In the genomic region with DNA sequence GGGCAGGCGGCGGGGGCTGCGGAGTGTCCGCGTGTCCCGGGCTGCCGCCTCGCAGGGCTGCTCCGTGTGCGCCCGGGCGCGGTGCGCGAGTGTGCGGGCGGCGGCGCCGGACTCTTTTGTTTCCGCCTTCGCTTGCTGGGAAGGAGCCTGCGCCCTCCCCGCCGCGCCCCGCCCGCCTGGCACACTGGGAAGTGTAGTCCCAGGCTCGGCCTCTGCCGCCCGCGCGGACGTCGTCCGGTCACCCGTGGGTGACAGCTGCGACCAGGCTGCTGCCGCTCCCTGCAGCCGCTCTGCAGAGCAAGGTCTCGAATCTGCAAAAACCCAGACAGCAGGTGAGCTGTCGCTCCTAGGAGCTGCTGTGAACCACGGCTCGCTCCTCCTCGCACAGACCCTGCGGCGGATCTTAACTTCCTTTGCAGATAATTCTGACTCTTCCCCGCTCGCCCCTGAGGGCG, we compare ENCODE assay signal across 8 mouse cellular contexts. TPM values are rescaled to one million over a fixed set of nuclear protein-coding genes. Genes with fewer than 3 reads are reported as not detected.
DNase-seq lines count a peak whose midpoint lies in the region; ATAC-seq and TF ChIP-seq lines count a peak whose summit lies in the region.

A gene (minus strand): TSS at position 137 of the 455 bp plus-strand sequence.

- H3K4me2 ChIP-seq in forebrain, embryonic 11.5 days (ENCODE audit: low read depth, low read length, severe bottlenecking), result peak within 1 kb of the TSS; percentile 67
- peak within 1 kb of the TSS; percentile 81 for H3K4me2 ChIP-seq in heart, embryonic 15.5 days
- H3K4me2 ChIP-seq in liver, embryonic 15.5 days, result peak within 1 kb of the TSS; percentile 78
- H3K4me2 ChIP-seq in neural tube, embryonic 11.5 days (ENCODE audit: low read depth), result peak within 1 kb of the TSS; percentile 45
- peak within 1 kb of the TSS; percentile 80 for H3K4me2 ChIP-seq in stomach, embryonic 16.5 days (ENCODE audit: low read depth, low read length)

- H3K9ac ChIP-seq in forebrain, embryonic 11.5 days (ENCODE audit: low read length), result peak within 1 kb of the TSS; percentile 96
- H3K9ac ChIP-seq in heart, embryonic 15.5 days, result peak within 1 kb of the TSS; percentile 93
- H3K9ac ChIP-seq in liver, embryonic 15.5 days, result peak within 1 kb of the TSS; percentile 53
- peak within 1 kb of the TSS; percentile 89 for H3K9ac ChIP-seq in neural tube, embryonic 11.5 days (ENCODE audit: low read length)
- H3K9ac ChIP-seq in stomach, embryonic 16.5 days (ENCODE audit: low read length), result peak within 1 kb of the TSS; percentile 96

- H3K36me3 ChIP-seq in forebrain, embryonic 11.5 days (ENCODE audit: control insufficient read depth, insufficient read depth, low read length), result no peaks in the 10 kb centered on the region
- no peaks in the 10 kb centered on the region for H3K36me3 ChIP-seq in heart, embryonic 15.5 days
- H3K36me3 ChIP-seq in liver, embryonic 15.5 days (replicated peaks), result no peaks in the 10 kb centered on the region
- no peaks in the 10 kb centered on the region for H3K36me3 ChIP-seq in neural tube, embryonic 11.5 days (ENCODE audit: control insufficient read depth, insufficient read depth, low read length)
- no peaks in the 10 kb centered on the region for H3K36me3 ChIP-seq in stomach, embryonic 16.5 days (ENCODE audit: control insufficient read depth, insufficient read depth, low read length)

- TF ChIP-seq CTCF in brain, embryonic 14.5 days (IDR thresholded peaks at IDR 0.05; ENCODE audit: borderline replicate concordance, extremely low read depth, insufficient read depth, insufficient read length), result no peak

- H3K27me3 ChIP-seq in forebrain, embryonic 11.5 days (ENCODE audit: control insufficient read depth, insufficient read depth, low read length), result no peaks in the 10 kb centered on the region
- 0 out of 2 replicates have a peak, but pooled peaks cover 8% of the 10 kb centered on the region for H3K27me3 ChIP-seq in heart, embryonic 15.5 days
- peaks cover 23% of the 10 kb centered on the region for H3K27me3 ChIP-seq in liver, embryonic 15.5 days
- no peaks in the 10 kb centered on the region for H3K27me3 ChIP-seq in neural tube, embryonic 11.5 days (ENCODE audit: control insufficient read depth, insufficient read depth, low read length)
- no peaks in the 10 kb centered on the region for H3K27me3 ChIP-seq in stomach, embryonic 16.5 days (ENCODE audit: control insufficient read depth, insufficient read depth, low read length)

- no peaks in the 10 kb centered on the region for H3K4me1 ChIP-seq in forebrain, embryonic 11.5 days (replicated peaks; ENCODE audit: control insufficient read depth, insufficient read depth, low read length)
- H3K4me1 ChIP-seq in heart, embryonic 15.5 days (replicated peaks), result peaks cover 20% of the 10 kb centered on the region
- peaks cover 9% of the 10 kb centered on the region for H3K4me1 ChIP-seq in liver, embryonic 15.5 days (replicated peaks)
- H3K4me1 ChIP-seq in neural tube, embryonic 11.5 days (ENCODE audit: control insufficient read depth, insufficient read depth, low read length), result peaks cover 4% of the 10 kb centered on the region
- H3K4me1 ChIP-seq in stomach, embryonic 16.5 days (ENCODE audit: control insufficient read depth, insufficient read depth, low read length), result peaks cover 5% of the 10 kb centered on the region

- H3K4me3 ChIP-seq in forebrain, embryonic 11.5 days (ENCODE audit: low read depth, low read length), result peak within 1 kb of the TSS; percentile 92
- H3K4me3 ChIP-seq in heart, embryonic 15.5 days, result peak within 1 kb of the TSS; percentile 94
- peak within 1 kb of the TSS; percentile 68 for H3K4me3 ChIP-seq in liver, embryonic 15.5 days (replicated peaks)
- H3K4me3 ChIP-seq in neural tube, embryonic 11.5 days (ENCODE audit: low read depth, low read length), result peak within 1 kb of the TSS; percentile 74
- peak within 1 kb of the TSS; percentile 89 for H3K4me3 ChIP-seq in stomach, embryonic 16.5 days (replicated peaks; ENCODE audit: low read length)

- H3K27ac ChIP-seq in forebrain, embryonic 11.5 days (ENCODE audit: low read depth, low read length), result peak within 1 kb of the TSS; percentile 25; the same call in 1 of the 2 replicates
- peak within 1 kb of the TSS; percentile 78 for H3K27ac ChIP-seq in heart, embryonic 15.5 days
- H3K27ac ChIP-seq in liver, embryonic 15.5 days (replicated peaks), result no peak within 1 kb of the TSS
- H3K27ac ChIP-seq in neural tube, embryonic 11.5 days (ENCODE audit: low read depth, low read length), result peak within 1 kb of the TSS; percentile 24
- peak within 1 kb of the TSS; percentile 31 for H3K27ac ChIP-seq in stomach, embryonic 16.5 days (ENCODE audit: low read length)

- peak; percentile 99 for TF ChIP-seq POLR2A in brain, embryonic 14.5 days (IDR thresholded peaks at IDR 0.05; ENCODE audit: borderline replicate concordance, extremely low read depth, insufficient read depth, insufficient read length, poor library complexity, severe bottlenecking)

- WGBS in forebrain, embryonic 11.5 days, result under 1% methylated on average over 49 of the region's 50 CpGs
- under 1% methylated on average over 50 of the region's 50 CpGs for WGBS in heart, embryonic 15.5 days
- under 1% methylated on average over 50 of the region's 50 CpGs for WGBS in liver, embryonic 15.5 days (ENCODE audit: insufficient replicate concordance)
- WGBS in neural tube, embryonic 11.5 days, result 0% methylated on average over 50 of the region's 50 CpGs
- under 1% methylated on average over 50 of the region's 50 CpGs for WGBS in stomach, embryonic 16.5 days

- peak; percentile 95 for ATAC-seq in forebrain, embryonic 11.5 days (replicated peaks; ENCODE audit: low FRiP score)
- peak; percentile 91 for ATAC-seq in heart, embryonic 15.5 days (replicated peaks; ENCODE audit: insufficient number of reproducible peaks, insufficient read depth, low FRiP score, low read depth)
- peak; percentile 82 for ATAC-seq in liver, embryonic 15.5 days (ENCODE audit: insufficient read depth)
- ATAC-seq in neural tube, embryonic 11.5 days (ENCODE audit: insufficient read depth, low FRiP score, low TSS enrichment), result peak; percentile 95
- peak; percentile 95 for ATAC-seq in stomach, embryonic 16.5 days (ENCODE audit: insufficient read depth, low FRiP score)

- H3K9me3 ChIP-seq in forebrain, embryonic 11.5 days (ENCODE audit: control insufficient read depth, low read length), result no peaks in the 10 kb centered on the region
- H3K9me3 ChIP-seq in heart, embryonic 15.5 days (replicated peaks), result no peaks in the 10 kb centered on the region
- no peaks in the 10 kb centered on the region for H3K9me3 ChIP-seq in liver, embryonic 15.5 days (replicated peaks)
- no peaks in the 10 kb centered on the region for H3K9me3 ChIP-seq in neural tube, embryonic 11.5 days (ENCODE audit: control insufficient read depth, low read length)
- no peaks in the 10 kb centered on the region for H3K9me3 ChIP-seq in stomach, embryonic 16.5 days (replicated peaks; ENCODE audit: control insufficient read depth, low read length)

- DNase-seq in CD4-positive helper T cell, adult 2 months (ENCODE audit: low read depth, low spot score), result peak; percentile 74
- peak; percentile 95 for DNase-seq in brain, embryonic 14.5 days (ENCODE audit: low read depth)
- peak; percentile 93 for DNase-seq in forebrain, embryonic 11.5 days (ENCODE audit: low spot score)
- DNase-seq in kidney, postnatal 25 days, result peak; percentile 88 to 92
- DNase-seq in neural tube, embryonic 11.5 days (ENCODE audit: low spot score), result peak; percentile 90

RNA-seq across cellular contexts. Expression of the gene that starts here (rescaled TPM):
- 239 and 272 TPM in 2 replicates for polyA plus RNA-seq in brain, embryonic 14.5 days (2012; rRNA removed)
- 139 and 150 TPM in 2 replicates for polyA plus RNA-seq in forebrain, embryonic 11.5 days (2014; fragmentation: Nextera tagmentation; extraction: Ambion mirVana)
- 52.4 and 53.9 TPM in 2 replicates for polyA plus RNA-seq in heart, embryonic 15.5 days (2015; fragmentation: Nextera tagmentation; extraction: Ambion mirVana)
- polyA plus RNA-seq in liver, embryonic 15.5 days (2015; fragmentation: Nextera tagmentation; extraction: Ambion mirVana), result 6.6 and 6.7 TPM in 2 replicates
- polyA plus RNA-seq in neural tube, embryonic 11.5 days (2014; fragmentation: Nextera tagmentation; extraction: Ambion mirVana), result 195 and 199 TPM in 2 replicates
- polyA plus RNA-seq in stomach, embryonic 16.5 days (2015; fragmentation: Nextera tagmentation; extraction: Ambion mirVana), result 44.1 and 47.3 TPM in 2 replicates
